Mouse (Mus musculus): ENCODE results near the gene Rpsa. TPM values are rescaled to one million over a fixed set of nuclear protein-coding genes. Genes with fewer than 3 reads are reported as not detected.

The Rpsa gene
- polyA plus RNA-seq, 1 experiment from 2014 or later: 1,746 TPM

DNA sequence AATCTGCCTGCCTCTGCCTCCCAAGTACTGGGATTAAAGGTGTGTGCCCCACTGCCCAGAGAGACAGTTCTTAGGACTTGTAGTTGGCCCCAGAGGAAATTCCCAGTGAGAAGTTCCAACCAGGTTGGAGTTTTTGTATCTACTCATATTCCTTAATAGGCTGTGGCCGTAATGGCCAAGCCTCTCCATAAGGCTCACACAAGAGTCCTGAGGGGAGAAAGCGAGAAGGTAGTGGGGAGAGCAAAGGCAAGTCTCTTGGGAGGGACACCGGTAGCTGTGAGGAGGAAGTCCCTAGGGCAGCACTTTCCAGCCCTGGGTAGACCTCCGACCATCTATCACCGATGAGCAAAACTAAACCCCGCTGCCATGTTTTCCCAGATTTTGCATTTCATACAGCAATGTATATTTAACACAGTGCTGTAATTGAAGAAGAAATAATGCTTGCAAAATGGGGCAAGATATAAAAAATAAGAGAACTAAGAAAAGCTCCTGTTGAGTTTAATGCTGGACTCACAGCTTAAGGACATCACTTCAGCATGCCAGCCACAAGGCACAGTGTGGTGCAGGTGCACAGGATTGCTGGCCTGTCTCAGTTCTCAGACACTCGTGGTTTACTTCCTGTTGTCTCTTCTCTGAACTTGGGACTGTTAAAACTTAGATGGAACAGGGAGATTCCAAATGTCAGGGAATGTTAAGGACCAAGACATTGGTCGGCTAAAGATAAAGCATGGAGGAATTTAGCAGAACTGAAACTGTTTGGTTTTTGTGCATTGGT, 5.7 kb downstream of the Rpsa start:
- TF ChIP-seq CTCF (IDR thresholded peaks at IDR 0.05): no peak
- POLR2A ChIA-PET: interaction anchor here (1.6 kb wide), 1 partner anchor 37 kb away, joined by 5 read pairs; no protein-coding TSS in a partner anchor
- DNase-seq (ENCODE audit: low read depth, low spot score): no peak
- H3K27me3 ChIP-seq: no peaks in the 10 kb centered on the region
- CTCF ChIA-PET: no interaction called here
- in situ Hi-C loops (cut with MboI; ENCODE audit: low pct_unique_long_range_greater_than_20kb): no loop called here
- no peak for ATAC-seq

DNA sequence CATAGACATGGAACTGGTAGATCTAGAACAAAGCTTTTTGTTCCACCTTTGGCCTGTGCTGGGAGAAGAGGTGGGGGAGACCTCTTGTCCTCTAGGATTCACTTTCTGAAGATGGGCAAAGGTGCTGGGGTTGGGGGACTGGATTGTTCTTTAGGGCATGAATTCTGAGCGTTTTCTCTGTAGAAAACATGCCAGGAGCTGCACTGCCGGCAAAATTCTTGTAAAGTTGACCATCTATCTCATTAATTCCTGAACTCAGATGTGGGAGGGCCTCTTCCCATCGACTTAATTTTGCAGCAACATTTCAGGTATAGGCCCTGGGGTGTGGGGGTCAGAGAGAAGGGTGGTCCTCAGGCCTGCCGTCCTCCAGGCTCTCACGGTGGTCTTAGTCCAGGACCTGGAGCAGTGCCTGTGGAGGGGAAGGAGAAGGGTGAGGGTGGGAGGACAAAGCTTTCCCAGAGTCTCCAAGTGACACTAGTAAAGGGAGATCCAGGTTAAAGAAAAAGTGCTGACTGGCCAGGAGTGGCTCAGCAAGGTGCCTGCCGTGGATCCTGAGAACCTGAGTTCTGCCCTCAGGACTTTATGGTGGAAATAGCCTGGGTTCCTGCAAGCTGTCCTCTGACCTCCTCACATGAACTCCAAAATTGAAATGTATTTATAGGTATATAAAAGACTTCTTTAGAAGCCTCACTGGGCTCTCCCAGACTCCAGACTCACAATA, 6.4 kb downstream of the Rpsa start:
- in situ Hi-C loops (cut with MboI; ENCODE audit: low pct_unique_long_range_greater_than_20kb): no loop called here
- TF ChIP-seq CTCF (IDR thresholded peaks at IDR 0.05): no peak
- ATAC-seq (no peak), DNase-seq (ENCODE audit: low read depth, low spot score) (no peak)
- ChIA-PET CTCF (no interaction called here), POLR2A (interaction anchor here (1.6 kb wide), 1 partner anchor 37 kb away, joined by 5 read pairs; no protein-coding TSS in a partner anchor)
- no peaks in the 10 kb centered on the region for H3K27me3 ChIP-seq

DNA sequence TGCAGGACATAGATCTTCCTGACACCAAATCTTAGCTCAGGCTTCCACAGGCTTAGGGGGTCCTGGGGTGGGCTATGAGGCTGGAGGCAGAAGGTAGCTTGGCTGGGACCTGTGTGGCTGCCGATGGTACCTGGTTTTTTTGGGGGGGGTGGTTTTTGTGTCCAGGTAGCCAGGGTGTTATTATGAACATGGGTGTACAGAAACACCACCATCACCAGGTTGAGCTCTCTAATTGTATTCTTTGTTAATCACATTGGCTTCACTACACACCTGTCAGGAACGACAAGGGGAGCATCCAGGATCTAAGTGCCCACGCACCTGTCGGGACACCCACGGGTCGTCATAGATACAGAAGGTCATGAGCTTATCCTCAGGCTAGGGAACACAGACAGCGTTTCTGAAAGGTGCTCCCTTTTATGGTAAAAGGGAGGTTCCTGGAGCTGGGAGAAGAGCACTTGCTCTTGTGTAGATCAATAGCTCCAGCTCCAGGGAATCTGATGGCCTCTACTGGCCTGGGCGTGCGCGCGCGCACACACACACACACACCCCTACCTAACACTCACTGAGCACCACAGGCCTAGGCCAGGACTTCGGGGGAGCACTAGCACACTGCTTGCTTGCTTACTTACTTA, 7.2 kb downstream of the Rpsa start:
- in situ Hi-C loops (cut with MboI; ENCODE audit: low pct_unique_long_range_greater_than_20kb): no loop called here
- no peaks in the 10 kb centered on the region for H3K27me3 ChIP-seq
- ChIA-PET CTCF (interaction anchor here (1.0 kb wide), 1 partner anchor 37 kb away, joined by 3 read pairs; no protein-coding TSS in a partner anchor), POLR2A (no interaction called here)
- DNase-seq (ENCODE audit: low read depth, low spot score) (no peak), ATAC-seq (no peak)
- TF ChIP-seq CTCF (IDR thresholded peaks at IDR 0.05): no peak

DNA sequence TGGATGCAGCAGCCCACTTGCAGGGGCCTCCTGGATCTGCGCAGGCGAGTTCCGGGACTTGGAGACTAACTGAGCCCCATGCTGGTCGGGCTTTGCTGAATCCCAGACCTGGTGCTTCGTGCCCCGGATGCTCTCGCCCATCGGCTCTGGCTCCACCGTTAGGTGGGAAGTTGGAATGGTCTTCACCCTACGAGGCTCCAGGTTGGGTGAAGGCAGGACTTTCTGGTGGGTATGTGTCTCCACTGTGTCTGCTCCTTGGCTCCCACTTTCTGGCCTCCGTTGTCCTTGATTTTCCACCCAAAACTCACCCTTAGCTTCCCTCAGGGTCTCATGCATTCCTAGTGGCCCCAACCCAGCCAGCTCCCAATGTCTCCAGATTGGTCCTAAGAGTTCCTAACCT, 8.0 kb downstream of the Rpsa start:
- CTCF ChIA-PET: interaction anchor here (1.0 kb wide), 1 partner anchor 36 kb away, joined by 3 read pairs; no protein-coding TSS in a partner anchor
- H3K27me3 ChIP-seq: no peaks in the 10 kb centered on the region
- POLR2A ChIA-PET: no interaction called here
- DNase-seq (ENCODE audit: low read depth, low spot score) (no peak), ATAC-seq (no peak)
- in situ Hi-C loops (cut with MboI; ENCODE audit: low pct_unique_long_range_greater_than_20kb): no loop called here
- no peak for TF ChIP-seq CTCF (IDR thresholded peaks at IDR 0.05)

DNA sequence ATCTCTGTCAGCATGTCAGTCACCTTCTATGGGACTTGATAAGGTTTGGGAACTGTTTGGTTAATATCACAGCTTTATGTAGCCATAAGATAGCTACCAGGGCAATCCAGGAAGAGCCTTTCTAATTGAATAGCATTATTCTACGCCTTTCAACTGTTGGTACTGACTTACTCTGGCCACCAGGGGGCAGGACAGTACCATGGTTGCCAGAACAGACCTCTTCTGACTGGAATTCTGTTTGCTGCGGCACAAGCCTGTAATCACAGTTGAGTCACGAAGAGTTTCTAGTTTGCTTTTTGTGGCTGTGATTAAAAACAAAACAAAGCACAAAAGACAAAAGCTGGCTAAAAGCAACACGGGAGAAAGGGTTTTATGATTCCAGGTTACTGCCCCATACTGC, 13.2 kb downstream of the Rpsa start:
- in situ Hi-C loops (cut with MboI; ENCODE audit: low pct_unique_long_range_greater_than_20kb): no loop called here
- ChIA-PET POLR2A (no interaction called here), CTCF (interaction anchor here (0.8 to 2.9 kb wide), 12 partner anchors 9 to 56 kb away, joined by 3 to 14 read pairs (median 4); partner anchors contain the start of gene Mobp)
- TF ChIP-seq CTCF (IDR thresholded peaks at IDR 0.05): peak; percentile 93
- peaks cover 12% of the 10 kb centered on the region for H3K27me3 ChIP-seq
- ATAC-seq (peak; percentile 62), DNase-seq (ENCODE audit: low read depth, low spot score) (peak; percentile 9)

DNA sequence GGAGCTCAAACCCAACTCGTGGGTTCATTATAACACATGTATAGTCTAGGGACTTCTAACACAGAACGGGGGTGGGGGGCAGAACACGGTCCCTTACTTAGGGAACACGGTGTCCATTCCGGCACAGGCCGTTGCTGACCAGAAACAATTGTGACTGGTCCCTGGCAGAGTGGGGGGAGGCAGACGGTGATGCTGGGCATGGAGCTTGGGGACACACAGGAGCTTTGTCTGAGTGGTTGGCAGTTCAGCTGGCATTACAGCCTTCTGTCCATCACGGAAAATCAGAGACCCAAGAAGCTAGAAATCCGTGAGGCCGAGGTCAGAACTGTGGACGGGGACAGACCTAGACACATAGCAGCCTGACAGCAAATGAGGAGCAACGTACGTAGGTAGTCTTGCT, 17.0 kb downstream of the Rpsa start:
- POLR2A ChIA-PET: no interaction called here
- DNase-seq (ENCODE audit: low read depth, low spot score) (no peak), ATAC-seq (no peak)
- peaks cover 25% of the 10 kb centered on the region for H3K27me3 ChIP-seq
- TF ChIP-seq CTCF (IDR thresholded peaks at IDR 0.05): no peak
- in situ Hi-C loops (cut with MboI; ENCODE audit: low pct_unique_long_range_greater_than_20kb): no loop called here
- CTCF ChIA-PET: interaction anchor here (1.0 kb wide), 1 partner anchor 10 kb away, joined by 3 read pairs; no protein-coding TSS in a partner anchor

DNA sequence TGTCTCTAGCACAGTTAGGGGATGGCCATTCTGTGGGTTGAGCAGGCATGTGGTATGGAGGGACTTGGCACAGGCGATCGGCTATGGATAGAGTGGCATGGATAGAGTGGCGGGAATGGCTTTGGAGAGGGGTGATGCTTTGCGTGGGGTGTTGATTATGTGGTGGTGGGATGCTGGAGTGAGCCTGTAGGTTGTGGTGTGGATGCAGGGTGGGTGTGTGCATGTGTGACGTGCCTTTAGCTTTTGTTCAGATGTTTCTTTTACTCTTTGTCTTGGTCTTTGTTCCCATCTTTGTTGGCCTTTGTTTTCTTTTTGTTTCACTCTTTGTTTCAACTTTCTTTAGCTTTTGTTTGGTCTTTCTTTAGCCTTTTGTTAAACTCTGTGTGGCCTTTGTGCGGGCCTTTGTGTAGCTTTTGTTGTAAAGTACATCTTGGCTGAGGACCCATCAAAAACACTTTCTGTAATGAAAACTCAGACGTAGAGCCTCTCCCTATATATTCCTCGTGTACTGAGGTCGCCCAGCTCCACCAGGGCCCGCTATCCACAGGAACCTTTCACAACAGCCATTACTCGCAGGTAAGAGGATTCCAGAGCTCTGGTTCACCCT, 21.8 kb downstream of the Rpsa start, which contains the start of gene Mobp:
Mobp (plus strand) TSS at position 486 of the 607 bp plus-strand sequence.
- no peak for TF ChIP-seq CTCF (IDR thresholded peaks at IDR 0.05)
- peaks cover 53% of the 10 kb centered on the region for H3K27me3 ChIP-seq
- ChIA-PET POLR2A (interaction anchor here (0.6 kb wide), 1 partner anchor 171 kb away, joined by 4 read pairs; no protein-coding TSS in a partner anchor), CTCF (interaction anchor here (1.2 kb wide), 1 partner anchor 9 kb away, joined by 4 read pairs; no protein-coding TSS in a partner anchor)
- in situ Hi-C loops (cut with MboI; ENCODE audit: low pct_unique_long_range_greater_than_20kb): loop anchor here (5.0 kb wide), 1 partner anchor 33 kb away; no protein-coding TSS in a partner anchor
- no peak for ATAC-seq
- no peak for DNase-seq (ENCODE audit: low read depth, low spot score)

DNA sequence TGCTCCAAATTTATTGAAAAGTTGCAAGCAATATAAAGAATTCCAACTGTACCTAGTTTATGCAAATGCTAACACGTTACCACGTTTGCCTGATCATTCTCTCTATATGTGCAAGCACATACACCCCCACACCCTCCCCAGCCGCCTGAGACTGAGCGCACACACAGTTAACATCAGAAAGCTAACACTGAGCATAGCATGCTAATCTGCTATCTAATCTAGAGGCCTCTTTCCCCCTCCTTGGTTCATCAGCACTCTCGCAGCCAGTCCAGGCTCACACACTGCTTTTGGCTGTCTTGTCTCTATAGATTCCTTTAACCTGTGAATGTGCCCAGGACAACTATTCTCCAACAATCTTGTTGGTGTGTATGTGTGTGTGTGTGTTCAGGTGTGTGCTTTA, 23.7 kb downstream of the Rpsa start:
- peaks cover 55% of the 10 kb centered on the region for H3K27me3 ChIP-seq
- DNase-seq (ENCODE audit: low read depth, low spot score) (no peak), ATAC-seq (no peak)
- POLR2A ChIA-PET: interaction anchor here (0.6 kb wide), 1 partner anchor 41 kb away, joined by 4 read pairs; no protein-coding TSS in a partner anchor
- CTCF ChIA-PET: no interaction called here
- in situ Hi-C loops (cut with MboI; ENCODE audit: low pct_unique_long_range_greater_than_20kb): loop anchor here (25.0 kb wide), 1 partner anchor 1386 kb away; no protein-coding TSS in a partner anchor
- TF ChIP-seq CTCF (IDR thresholded peaks at IDR 0.05): no peak

DNA sequence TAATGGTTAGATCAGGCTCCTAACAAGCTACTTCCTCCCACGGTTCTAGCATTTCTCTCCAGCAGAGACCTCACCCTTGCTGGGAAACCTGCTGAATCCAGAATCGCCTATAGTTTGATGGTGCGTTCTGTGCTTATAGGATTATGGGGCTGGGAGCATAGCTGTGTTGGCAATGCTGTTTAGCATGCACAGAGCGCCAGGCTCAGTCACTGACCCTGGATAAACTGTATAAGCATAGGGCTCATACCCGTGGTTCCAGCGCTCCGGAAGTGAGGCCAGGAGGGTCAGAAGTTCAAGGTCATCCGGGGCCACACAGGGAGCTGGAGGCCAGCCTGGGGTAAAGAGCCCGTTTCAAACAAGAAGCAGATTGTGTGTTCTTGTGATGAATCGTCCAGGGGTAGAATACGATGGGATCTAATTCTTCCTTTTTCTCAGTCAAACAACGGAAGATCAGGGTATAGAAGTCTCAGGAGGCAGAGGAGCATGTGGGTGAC, 24.5 kb downstream of the Rpsa start:
- no peak for ATAC-seq
- POLR2A ChIA-PET: interaction anchor here (0.6 kb wide), 1 partner anchor 42 kb away, joined by 4 read pairs; no protein-coding TSS in a partner anchor
- peaks cover 60% of the 10 kb centered on the region for H3K27me3 ChIP-seq
- CTCF ChIA-PET: no interaction called here
- in situ Hi-C loops (cut with MboI; ENCODE audit: low pct_unique_long_range_greater_than_20kb): loop anchor here (25.0 kb wide), 1 partner anchor 1385 kb away; no protein-coding TSS in a partner anchor
- no peak for TF ChIP-seq CTCF (IDR thresholded peaks at IDR 0.05)
- no peak for DNase-seq (ENCODE audit: low read depth, low spot score)

DNA sequence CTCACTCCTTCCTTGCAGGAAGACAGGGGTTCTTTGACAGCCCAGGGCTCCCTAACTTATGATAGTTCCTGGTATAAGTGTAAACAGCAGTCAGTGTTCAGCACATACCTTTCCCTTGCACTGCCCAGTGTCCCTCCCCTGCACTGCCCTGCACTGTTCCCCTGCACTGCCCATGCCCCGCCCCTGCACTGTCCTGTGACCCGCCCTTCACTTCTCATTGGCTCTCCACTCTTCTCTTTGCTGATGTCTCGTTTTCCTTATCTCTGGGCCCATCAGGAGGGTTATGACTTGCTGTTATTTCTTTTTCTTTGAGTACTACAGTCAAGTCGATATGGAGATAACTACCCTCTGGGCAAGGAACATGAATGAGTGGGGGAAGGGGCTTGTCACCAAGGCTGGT, 30.6 kb downstream of the Rpsa start:
- ChIA-PET POLR2A (no interaction called here), CTCF (no interaction called here)
- H3K27me3 ChIP-seq: peaks cover 30% of the 10 kb centered on the region
- in situ Hi-C loops (cut with MboI; ENCODE audit: low pct_unique_long_range_greater_than_20kb): loop anchor here (25.0 kb wide), 1 partner anchor 1379 kb away; no protein-coding TSS in a partner anchor
- no peak for DNase-seq (ENCODE audit: low read depth, low spot score)
- ATAC-seq: no peak
- TF ChIP-seq CTCF (IDR thresholded peaks at IDR 0.05): no peak

Measured in Patski (cell line).